Mouse (Mus musculus) thymus, adult 2 months (tissue): ENCODE data around the gene Cntnap2.

Experiments used
- CTCF ChIP-seq: fragments of 200-500 bp; IDR thresholded peaks from 2 replicates; pipeline ENCODE4 v1.5.1; 2012; ENCODE audit warnings: mild to moderate bottlenecking, control low read depth, low read length, moderate library complexity, borderline replicate concordance; ENCODE audit not compliant: control insufficient read depth, poor library complexity, insufficient read depth; ENCODE audit errors: extremely low read depth
- POLR2A ChIP-seq: fragments of 200-500 bp; IDR thresholded peaks from 2 replicates; pipeline ENCODE4 v1.6.1; 2012; ENCODE audit warnings: mild to moderate bottlenecking, low read length, control low read depth, moderate library complexity; ENCODE audit not compliant: control insufficient read depth, poor library complexity, insufficient read depth; ENCODE audit errors: extremely low read depth

DNA sequence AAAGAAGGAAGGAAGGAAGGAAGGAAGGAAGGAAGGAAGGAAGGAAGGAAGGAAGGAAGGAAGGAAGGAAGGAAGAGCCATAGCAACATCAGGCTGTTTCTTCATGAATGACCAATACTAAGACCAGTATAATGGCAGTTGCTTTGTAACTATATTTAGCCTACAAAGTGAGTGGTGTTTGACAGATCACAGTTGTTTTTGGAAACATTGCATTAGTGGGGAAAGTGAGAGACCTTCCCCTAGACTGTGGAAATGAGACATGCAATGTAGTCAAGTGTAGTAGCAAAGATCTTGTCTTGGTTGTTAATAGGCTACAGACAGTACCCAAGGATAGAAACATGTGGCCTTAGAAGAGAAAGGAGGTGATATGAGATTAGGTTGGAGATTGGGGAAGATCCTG, 895.6 kb downstream of the Cntnap2 start:
- TF ChIP-seq CTCF (no peak), POLR2A (no peak)
